ENCODE assay signal across 7 mouse cellular contexts in genomic region chr16:11579676-11580098, GRCm38 (mm10).
DNase-seq lines count a peak whose midpoint lies in the region; ATAC-seq and TF ChIP-seq lines count a peak whose summit lies in the region.

No protein-coding gene starts in this region.

- WGBS in bone marrow, adult 2 months, result 50% methylated on average over 4 of the region's 4 CpGs
- WGBS in lung, postnatal 0 days, result 32% methylated on average over 4 of the region's 4 CpGs

- ATAC-seq in lung, postnatal 0 days, result peak; percentile 55; the same call in 1 of the 2 replicates

- peak; percentile 60 for TF ChIP-seq RAD21 in MEL (IDR thresholded peaks at IDR 0.05; ENCODE audit: low read depth, low read length)

- H3K4me3 ChIP-seq in MEL (ENCODE audit: control insufficient read depth in 1 of 2, insufficient read depth in 1 of 2, low read depth in 2 of 2, low read length in 2 of 2), result no peak overlapping the region
- H3K4me3 ChIP-seq in bone marrow, adult 2 months (replicated peaks; ENCODE audit: control insufficient read depth, low read depth, low read length), result no peak overlapping the region
- no peak overlapping the region for H3K4me3 ChIP-seq in embryonic fibroblast, embryonic 13.5 days (ENCODE audit: insufficient read depth, low read length)
- H3K4me3 ChIP-seq in lung, postnatal 0 days (ENCODE audit: low read depth, low read length), result no peak overlapping the region

- no peak overlapping the region for H3K9ac ChIP-seq in MEL (ENCODE audit: control insufficient read depth, low read depth, low read length, poor library complexity, severe bottlenecking)
- no peak overlapping the region for H3K9ac ChIP-seq in lung, postnatal 0 days (replicated peaks; ENCODE audit: low read depth)

- DNase-seq in MEL (ENCODE audit: low read depth, low spot score), result peak; percentile 36
- peak; percentile 63 to 67 for DNase-seq in heart, postnatal 10 days
- DNase-seq in kidney, postnatal 4 days, result peak; percentile 43 to 54
- peak; percentile 41 for DNase-seq in lung, postnatal 0 days (ENCODE audit: low spot score)
- peak; percentile 38 for DNase-seq in right cerebral cortex, postnatal 14 days

- no peaks in the 10 kb centered on the region for H3K36me3 ChIP-seq in MEL (ENCODE audit: control insufficient read depth in 1 of 2, insufficient read depth in 2 of 2, low read length in 2 of 2)
- no peaks in the 10 kb centered on the region for H3K36me3 ChIP-seq in lung, postnatal 0 days (ENCODE audit: insufficient read depth, low read length)

- H3K79me2 ChIP-seq in MEL (ENCODE audit: control insufficient read depth, insufficient read depth, low read length, poor library complexity), result no peaks in the 10 kb centered on the region

- no peak overlapping the region for H3K4me2 ChIP-seq in lung, postnatal 0 days (replicated peaks; ENCODE audit: low read depth, low read length)

- no peak for TF ChIP-seq EP300 in MEL (IDR thresholded peaks at IDR 0.05; ENCODE audit: low read depth in 1 of 2, low read length in 2 of 2)
- TF ChIP-seq EP300 in lung, postnatal 0 days (IDR thresholded peaks at IDR 0.05), result no peak

- H3K27me3 ChIP-seq in MEL (ENCODE audit: control insufficient read depth in 1 of 2, insufficient read depth in 2 of 2, low read length in 2 of 2), result no peaks in the 10 kb centered on the region; a peak in 1 of 4 replicates
- H3K27me3 ChIP-seq in lung, postnatal 0 days (replicated peaks; ENCODE audit: insufficient read depth, low read length), result no peaks in the 10 kb centered on the region

- intact Hi-C loops in heart, postnatal 10 days (cut with DNase I), result loop anchor here (1.0 to 10.0 kb wide), 3 partner anchors 24 to 625 kb away; no protein-coding TSS in a partner anchor

- no peak for TF ChIP-seq POLR2A in MEL (IDR thresholded peaks at IDR 0.05; ENCODE audit: control insufficient read depth in 1 of 2, insufficient read depth in 1 of 2, low read depth in 1 of 2, low read length in 2 of 2, poor library complexity in 1 of 2)
- no peak for TF ChIP-seq POLR2A in bone marrow, adult 2 months (IDR thresholded peaks at IDR 0.05; ENCODE audit: borderline replicate concordance, control insufficient read depth, low read depth, low read length)
- TF ChIP-seq POLR2A in embryonic fibroblast, embryonic 13.5 days (IDR thresholded peaks at IDR 0.05; ENCODE audit: low read depth, low read length), result no peak

- no peaks in the 10 kb centered on the region for H3K4me1 ChIP-seq in MEL (ENCODE audit: control insufficient read depth in 1 of 2, insufficient read depth in 2 of 2, low read length in 2 of 2)
- H3K4me1 ChIP-seq in bone marrow, adult 2 months (ENCODE audit: control insufficient read depth, insufficient read depth, low read length), result peaks cover 4% of the 10 kb centered on the region; the same call in 1 of the 2 replicates
- no peaks in the 10 kb centered on the region for H3K4me1 ChIP-seq in embryonic fibroblast, embryonic 13.5 days (ENCODE audit: control insufficient read depth, insufficient read depth, low read length)
- no peaks in the 10 kb centered on the region for H3K4me1 ChIP-seq in lung, postnatal 0 days (ENCODE audit: insufficient read depth, low read depth, low read length)

- no peak overlapping the region for H3K27ac ChIP-seq in MEL (ENCODE audit: control insufficient read depth, low read depth, low read length)
- no peak overlapping the region for H3K27ac ChIP-seq in bone marrow, adult 2 months (ENCODE audit: control insufficient read depth, insufficient read depth, low read depth, low read length, poor library complexity)
- no peak overlapping the region for H3K27ac ChIP-seq in embryonic fibroblast, embryonic 13.5 days (ENCODE audit: insufficient read depth, low read length)
- no peak overlapping the region for H3K27ac ChIP-seq in lung, postnatal 0 days (ENCODE audit: low read length)

- H3K9me3 ChIP-seq in MEL (replicated peaks; ENCODE audit: insufficient read depth, low read length), result no peaks in the 10 kb centered on the region
- no peaks in the 10 kb centered on the region for H3K9me3 ChIP-seq in lung, postnatal 0 days (ENCODE audit: low read length)

- TF ChIP-seq CTCF in MEL (IDR thresholded peaks at IDR 0.05 in 2 of 3, conservative IDR thresholded peaks at IDR 0.05 in 1 of 3; ENCODE audit: control insufficient read depth in 1 of 3, insufficient read depth in 1 of 3, low read depth in 2 of 3, low read length in 3 of 3, poor library complexity in 1 of 3, severe bottlenecking in 1 of 3), result peak; percentile 33 to 63 (median 59)
- peak; percentile 69 for TF ChIP-seq CTCF in bone marrow, adult 2 months (IDR thresholded peaks at IDR 0.05; ENCODE audit: control insufficient read depth, insufficient read depth, low read length)
- TF ChIP-seq CTCF in embryonic fibroblast, embryonic 13.5 days (IDR thresholded peaks at IDR 0.05; ENCODE audit: borderline replicate concordance, insufficient read depth, low read length), result peak; percentile 77; the same call in 1 of the 2 replicates
- peak; percentile 82 for TF ChIP-seq CTCF in lung, postnatal 0 days (IDR thresholded peaks at IDR 0.05)

TF ChIP-seq in MEL, 35 proteins besides CTCF, POLR2A, EP300 and RAD21:
- TF ChIP-seq ZC3H11A (IDR thresholded peaks at IDR 0.05; ENCODE audit: low read depth, low read length), result peak; percentile 15; the same call in 1 of the 2 replicates
- no peak for TF ChIP-seq JUND (IDR thresholded peaks at IDR 0.05; ENCODE audit: low read depth, low read length)
- TF ChIP-seq SMC3 (IDR thresholded peaks at IDR 0.05; ENCODE audit: low read depth, low read length), result peak; percentile 71
- no peak for TF ChIP-seq MAFK (IDR thresholded peaks at IDR 0.05; ENCODE audit: borderline replicate concordance, low read depth, low read length)
